Mouse (Mus musculus) forebrain, embryonic 13.5 days (tissue): Measurements from ENCODE around the gene Rpp21. TPM values are rescaled to one million over a fixed set of nuclear protein-coding genes. Genes with fewer than 3 reads are reported as not detected.
A peak's percentile ranks its signal among the peaks of the same experiment; 100 is the strongest.

Experiments
- ATAC-seq: fragments of 200-750 bp; cut with Nextera tagmentation; 2 replicates; pipeline ENCODE4 v1.8.0; 2017
- H3K27ac ChIP-seq: fragments of 300-500 bp; sonication (generic); 2 replicates; pipeline ENCODE4 v1.5.1; 2015; ENCODE audit warnings: inconsistent platforms, mild to moderate bottlenecking, moderate library complexity
- H3K27me3 ChIP-seq: fragments of 300-500 bp; sonication (generic); 2 replicates; pipeline ENCODE4 v1.6.1; 2015; ENCODE audit warnings: mild to moderate bottlenecking, inconsistent platforms
- H3K36me3 ChIP-seq: fragments of 300-500 bp; sonication (generic); 2 replicates; pipeline ENCODE4 v1.6.1; 2015; ENCODE audit warnings: mild to moderate bottlenecking, inconsistent platforms; ENCODE audit not compliant: poor library complexity, severe bottlenecking
- H3K4me1 ChIP-seq: fragments of 300-500 bp; sonication (generic); 2 replicates; pipeline ENCODE4 v1.6.1; 2015; ENCODE audit warnings: inconsistent platforms
- H3K4me2 ChIP-seq: fragments of 300-500 bp; sonication (generic); 2 replicates; pipeline ENCODE4 v1.6.1; 2015; ENCODE audit warnings: inconsistent platforms, mild to moderate bottlenecking, moderate library complexity
- H3K4me3 ChIP-seq: fragments of 300-500 bp; sonication (generic); 2 replicates; pipeline ENCODE4 v1.5.1; 2015; ENCODE audit warnings: mild to moderate bottlenecking, inconsistent platforms
- H3K9ac ChIP-seq: fragments of 300-500 bp; sonication (generic); 2 replicates; pipeline ENCODE4 v1.6.1; 2015; ENCODE audit warnings: mild to moderate bottlenecking, inconsistent platforms
- H3K9me3 ChIP-seq: fragments of 300-500 bp; sonication (generic); replicated peaks from 2 replicates; pipeline ENCODE4 v1.6.1; 2016; ENCODE audit warnings: inconsistent platforms
- WGBS: fragments of 180-500 bp; shearing (Covaris S2); methylation state at CpG from one replicate; pipeline ENCODE4 v1.1.7; 2015; 5-methylcytosine and 5-hydroxymethylcytosine counted together
- polyA plus RNA-seq: library from polyadenylated mRNA; unstranded; fragments of >200 nt; fragmentation: Nextera tagmentation; extraction: Ambion mirVana; gene quantifications from 2 replicates; pipeline ENCODE4 v1.2.1, GENCODE M21; 2015

Gene Rpp21
- polyA plus RNA-seq, 1 experiment from 2014 or later, result 92.5 TPM

DNA sequence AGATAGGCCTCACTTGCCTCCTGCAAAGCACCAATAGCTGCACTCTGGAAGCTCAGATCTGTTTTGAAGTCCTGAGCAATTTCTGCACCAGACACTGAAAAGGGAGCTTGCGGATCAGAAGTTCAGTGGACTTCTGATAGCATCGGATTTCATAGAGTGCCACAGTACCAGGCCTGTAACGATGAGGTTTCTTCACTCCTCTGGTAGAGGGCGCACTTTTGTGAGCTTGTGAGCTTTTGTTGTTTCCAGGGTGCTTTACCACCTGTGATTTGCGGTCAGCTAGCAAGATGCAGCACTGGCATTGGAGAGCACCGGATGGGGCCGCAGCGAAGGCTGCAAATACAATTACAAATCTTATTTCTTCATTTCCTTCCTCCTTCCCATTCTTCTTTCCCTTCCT, 30.9 kb downstream of the Rpp21 start:
- no peaks in the 10 kb centered on the region for H3K36me3 ChIP-seq
- WGBS, result 19% methylated on average over 8 of the region's 8 CpGs
- no peak overlapping the region for H3K4me3 ChIP-seq
- ATAC-seq, result no peak
- H3K9ac ChIP-seq, result no peak overlapping the region
- H3K4me2 ChIP-seq, result no peak overlapping the region
- no peaks in the 10 kb centered on the region for H3K4me1 ChIP-seq
- no peak overlapping the region for H3K27ac ChIP-seq
- H3K9me3 ChIP-seq, result no peaks in the 10 kb centered on the region
- peaks cover 25% of the 10 kb centered on the region for H3K27me3 ChIP-seq

DNA sequence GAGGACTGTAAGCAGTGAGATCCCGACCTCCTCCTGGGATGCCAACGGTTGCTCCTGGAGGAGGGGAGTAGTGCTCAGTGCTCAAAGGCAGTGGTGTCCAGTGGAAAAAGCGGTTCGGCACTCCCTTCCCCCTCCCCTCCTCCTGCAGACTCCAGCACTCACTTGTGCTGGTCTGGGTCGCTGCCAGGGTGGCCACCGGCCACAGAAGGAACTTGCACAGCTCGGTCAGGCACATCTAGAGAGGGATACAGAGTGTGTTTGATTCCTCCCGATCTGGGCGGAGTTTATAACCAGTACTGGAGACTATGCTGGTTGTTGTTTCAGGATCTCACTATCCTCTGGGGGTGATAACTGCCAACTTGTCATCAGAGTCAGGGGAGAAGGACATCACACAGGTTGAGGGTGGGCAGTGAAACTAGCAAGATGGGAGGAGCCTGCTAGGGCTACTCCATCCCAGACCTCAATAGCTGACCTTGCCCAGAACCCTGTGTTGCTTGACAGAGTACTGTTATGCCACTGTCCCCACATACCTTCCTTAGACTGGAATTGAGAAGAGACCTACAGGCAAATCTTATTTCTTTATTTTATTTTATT, 32.5 kb downstream of the Rpp21 start:
- no peak overlapping the region for H3K9ac ChIP-seq
- H3K36me3 ChIP-seq, result no peaks in the 10 kb centered on the region
- no peaks in the 10 kb centered on the region for H3K9me3 ChIP-seq
- no peak for ATAC-seq
- H3K27ac ChIP-seq, result no peak overlapping the region
- peak overlapping the region; percentile 4; the same call in 1 of the 2 replicates for H3K4me2 ChIP-seq
- H3K4me3 ChIP-seq, result no peak overlapping the region
- H3K27me3 ChIP-seq, result peaks cover 32% of the 10 kb centered on the region
- no peaks in the 10 kb centered on the region for H3K4me1 ChIP-seq
- WGBS, result 9% methylated on average over 9 of the region's 9 CpGs

DNA sequence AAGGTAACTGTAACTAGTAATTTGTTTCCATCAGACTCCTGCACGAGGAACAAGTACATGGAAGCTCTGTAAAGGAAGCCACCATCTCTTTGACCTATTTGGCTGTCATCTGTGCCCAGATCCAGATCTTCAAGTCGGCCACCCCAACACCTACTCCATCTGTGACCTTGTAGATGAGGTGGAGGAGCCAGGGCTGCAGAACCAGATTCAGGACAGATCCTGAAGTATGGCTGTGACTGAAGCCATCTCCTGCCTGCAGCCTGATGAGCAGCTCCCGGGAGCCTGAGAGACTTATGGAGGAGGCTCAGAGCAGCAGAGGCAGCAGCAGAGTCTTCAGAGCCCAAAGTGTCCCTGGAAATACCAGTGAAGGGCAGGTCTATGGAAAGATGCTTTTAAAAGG, 33.4 kb downstream of the Rpp21 start:
- H3K27me3 ChIP-seq, result peaks cover 33% of the 10 kb centered on the region
- no peak overlapping the region for H3K9ac ChIP-seq
- no peak overlapping the region for H3K4me2 ChIP-seq
- no peak for ATAC-seq
- H3K9me3 ChIP-seq, result no peaks in the 10 kb centered on the region
- H3K36me3 ChIP-seq, result no peaks in the 10 kb centered on the region
- no peak overlapping the region for H3K4me3 ChIP-seq
- 48% methylated on average over 3 of the region's 3 CpGs for WGBS
- no peak overlapping the region for H3K27ac ChIP-seq
- H3K4me1 ChIP-seq, result no peaks in the 10 kb centered on the region

GRCm38 (mm10) chr17:36218594-36219155, 39.2 kb downstream of the Rpp21 start:
- Histone ChIP-seq H3K4me3 (no peak overlapping the region), H3K4me1 (no peaks in the 10 kb centered on the region), H3K36me3 (no peaks in the 10 kb centered on the region), H3K4me2 (no peak overlapping the region), H3K27ac (no peak overlapping the region), H3K27me3 (peaks cover 68% of the 10 kb centered on the region), H3K9ac (no peak overlapping the region), H3K9me3 (no peaks in the 10 kb centered on the region)
- ATAC-seq, result no peak
- WGBS, result 49% methylated on average over 5 of the region's 5 CpGs

DNA sequence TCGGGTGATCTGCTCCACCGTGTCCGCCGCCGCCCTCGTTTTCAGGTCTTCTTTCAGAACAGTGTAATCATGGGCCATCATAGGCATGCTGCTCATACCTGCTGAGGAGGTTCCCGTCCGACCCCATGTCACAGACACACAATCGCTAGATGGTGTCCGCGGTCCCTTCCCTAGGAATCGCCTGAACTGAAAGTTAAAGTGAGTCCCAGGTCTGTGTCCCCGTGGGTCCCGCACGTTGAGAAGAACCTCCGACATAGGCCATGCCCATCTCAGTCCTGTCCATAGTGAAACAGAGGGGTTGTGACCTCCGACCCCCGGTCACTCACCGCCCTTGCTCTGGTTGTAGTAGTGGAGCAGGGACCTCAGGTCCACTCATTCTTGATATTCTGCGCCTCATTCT, 42.3 kb downstream of the Rpp21 start:
- no peaks in the 10 kb centered on the region for H3K4me1 ChIP-seq
- no peak for ATAC-seq
- H3K9me3 ChIP-seq, result no peaks in the 10 kb centered on the region
- H3K4me2 ChIP-seq, result 0 out of 2 replicates have a peak overlapping the region, but pooled peaks have one; percentile 7
- peaks cover 69% of the 10 kb centered on the region for H3K27me3 ChIP-seq
- H3K4me3 ChIP-seq, result peak overlapping the region; percentile 3; the same call in 1 of the 2 replicates
- WGBS, result 3% methylated on average over 20 of the region's 20 CpGs
- no peaks in the 10 kb centered on the region for H3K36me3 ChIP-seq
- H3K27ac ChIP-seq, result no peak overlapping the region
- H3K9ac ChIP-seq, result no peak overlapping the region

- Histone ChIP-seq H3K9ac (no peak overlapping the region), H3K9me3 (no peaks in the 10 kb centered on the region), H3K4me3 (no peak overlapping the region), H3K4me2 (no peak overlapping the region), H3K36me3 (no peaks in the 10 kb centered on the region), H3K27me3 (peaks cover 75% of the 10 kb centered on the region), H3K4me1 (peaks cover 9% of the 10 kb centered on the region), H3K27ac (no peak overlapping the region)
- no peak for ATAC-seq
These were observed 51.0 kb downstream of the Rpp21 start for GRCm38 (mm10) chr17:36206846-36207245.

- peaks cover 9% of the 10 kb centered on the region for H3K4me1 ChIP-seq
- peaks cover 73% of the 10 kb centered on the region for H3K27me3 ChIP-seq
- peak overlapping the region; percentile 32 for H3K4me3 ChIP-seq
- peak overlapping the region; percentile 57 for H3K4me2 ChIP-seq
- 0 out of 2 replicates have a peak overlapping the region, but pooled peaks have one; percentile 21 for H3K9ac ChIP-seq
- no peak for ATAC-seq
- no peaks in the 10 kb centered on the region for H3K9me3 ChIP-seq
- H3K27ac ChIP-seq, result no peak overlapping the region
- WGBS, result under 1% methylated on average over 41 of the region's 41 CpGs
- no peaks in the 10 kb centered on the region for H3K36me3 ChIP-seq
These were observed 52.0 kb downstream of the Rpp21 start for GRCm38 (mm10) chr17:36205862-36206261.

Other genes starting within 250 kb of the Rpp21 start
- 6.3 and 6.5 TPM in 2 replicates for gene H2-T24, start 237.5 kb downstream of the Rpp21 start, polyA plus RNA-seq
- 5.6 and 5.7 TPM in 2 replicates for gene H2-T23, start 225.2 kb downstream of the Rpp21 start, polyA plus RNA-seq
- 4.0 TPM in 2 replicates for gene H2-T22, start 215.3 kb downstream of the Rpp21 start, polyA plus RNA-seq
- gene Gm6034, start 215.1 kb downstream of the Rpp21 start, polyA plus RNA-seq, result not detected in 2 replicates
- not detected in 2 replicates for gene Gm11127, start 199.7 kb downstream of the Rpp21 start, polyA plus RNA-seq
- gene Gm19684, start 136.4 kb downstream of the Rpp21 start, polyA plus RNA-seq, result not detected in 2 replicates
- gene Gm7030, start 128.6 kb downstream of the Rpp21 start, polyA plus RNA-seq, result not detected in 2 replicates
- not detected in 2 replicates for gene Gm8909, start 89.5 kb downstream of the Rpp21 start, polyA plus RNA-seq
- not detected in 2 replicates for gene H2-T3, start 67.8 kb downstream of the Rpp21 start, polyA plus RNA-seq
- 24.5 and 25.8 TPM in 2 replicates for gene Trim39, start 14.2 kb upstream of the Rpp21 start, polyA plus RNA-seq
- not detected in 2 replicates for gene H2-M10.2, start 28.4 kb upstream of the Rpp21 start, polyA plus RNA-seq
- gene H2-M10.1, start 68.1 kb upstream of the Rpp21 start, polyA plus RNA-seq, result not detected in 2 replicates
- gene H2-M10.3, start 110.3 kb upstream of the Rpp21 start, polyA plus RNA-seq, result not detected in 2 replicates
- gene H2-M10.4, start 204.3 kb upstream of the Rpp21 start, polyA plus RNA-seq, result not detected in 2 replicates